Mouse (Mus musculus) liver, embryonic 11.5 days (tissue): ENCODE measurements around the gene Diexf. TPM values are rescaled to one million over a fixed set of nuclear protein-coding genes. Genes with fewer than 3 reads are reported as not detected.
A peak's percentile ranks its signal among the peaks of the same experiment; 100 is the strongest.

Experiments used
- ATAC-seq: fragments of 200-750 bp; cut with Nextera tagmentation; replicated peaks from 2 replicates; pipeline ENCODE4 v1.8.0; 2017; ENCODE audit warnings: moderate number of reproducible peaks, mild to moderate bottlenecking, moderate TSS enrichment, moderate library complexity; ENCODE audit not compliant: low FRiP score
- DNase-seq: peaks from one replicate; pipeline ENCODE4 v3.0.0-alpha.2; 2017; ENCODE audit warnings: low spot score
- H3K27ac ChIP-seq: fragments of 300-500 bp; sonication (generic); 2 replicates; pipeline ENCODE4 v1.5.1; 2014; ENCODE audit warnings: mild to moderate bottlenecking, low read depth, low read length, control low read depth
- H3K27me3 ChIP-seq: fragments of 300-500 bp; sonication (generic); replicated peaks from 2 replicates; pipeline ENCODE4 v1.6.1; 2014; ENCODE audit warnings: low read length, mixed read lengths; ENCODE audit not compliant: control insufficient read depth, insufficient read depth
- H3K36me3 ChIP-seq: fragments of 300-500 bp; sonication (generic); 2 replicates; pipeline ENCODE4 v1.6.1; 2014; ENCODE audit warnings: mild to moderate bottlenecking, low read length, moderate library complexity, mixed read lengths; ENCODE audit not compliant: control insufficient read depth, insufficient read depth
- H3K4me1 ChIP-seq: fragments of 300-500 bp; sonication (generic); replicated peaks from 2 replicates; pipeline ENCODE4 v1.6.1; 2014; ENCODE audit warnings: low read length, mixed read lengths; ENCODE audit not compliant: control insufficient read depth, insufficient read depth
- H3K4me2 ChIP-seq: fragments of 300-500 bp; sonication (generic); 2 replicates; pipeline ENCODE4 v1.6.1; 2014; ENCODE audit warnings: mild to moderate bottlenecking, control low read depth, moderate library complexity
- H3K4me3 ChIP-seq: fragments of 300-500 bp; sonication (generic); 2 replicates; pipeline ENCODE4 v1.5.1; 2014; ENCODE audit warnings: low read depth, low read length, control low read depth
- H3K9ac ChIP-seq: fragments of 300-500 bp; sonication (generic); 2 replicates; pipeline ENCODE4 v1.6.1; 2014; ENCODE audit warnings: low read depth, low read length, control low read depth
- H3K9me3 ChIP-seq: fragments of 300-500 bp; sonication (generic); 2 replicates; pipeline ENCODE4 v1.6.1; 2016; ENCODE audit warnings: low read length, inconsistent platforms, mixed read lengths; ENCODE audit not compliant: control insufficient read depth
- WGBS: fragments of 180-500 bp; shearing (Covaris S2); extraction: QIAGEN DNeasy Blood & Tissue Kit; methylation state at CpG from one replicate; pipeline ENCODE4 v1.1.7; 2014; 5-methylcytosine and 5-hydroxymethylcytosine counted together
- polyA plus RNA-seq: library from polyadenylated mRNA; unstranded; fragments of >200 nt; fragmentation: Nextera tagmentation; extraction: Ambion mirVana; gene quantifications from 2 replicates; pipeline ENCODE4 v1.2.1, GENCODE M21; 2014

Diexf gene
- 9.3 and 10.7 TPM in 2 replicates for polyA plus RNA-seq

DNA sequence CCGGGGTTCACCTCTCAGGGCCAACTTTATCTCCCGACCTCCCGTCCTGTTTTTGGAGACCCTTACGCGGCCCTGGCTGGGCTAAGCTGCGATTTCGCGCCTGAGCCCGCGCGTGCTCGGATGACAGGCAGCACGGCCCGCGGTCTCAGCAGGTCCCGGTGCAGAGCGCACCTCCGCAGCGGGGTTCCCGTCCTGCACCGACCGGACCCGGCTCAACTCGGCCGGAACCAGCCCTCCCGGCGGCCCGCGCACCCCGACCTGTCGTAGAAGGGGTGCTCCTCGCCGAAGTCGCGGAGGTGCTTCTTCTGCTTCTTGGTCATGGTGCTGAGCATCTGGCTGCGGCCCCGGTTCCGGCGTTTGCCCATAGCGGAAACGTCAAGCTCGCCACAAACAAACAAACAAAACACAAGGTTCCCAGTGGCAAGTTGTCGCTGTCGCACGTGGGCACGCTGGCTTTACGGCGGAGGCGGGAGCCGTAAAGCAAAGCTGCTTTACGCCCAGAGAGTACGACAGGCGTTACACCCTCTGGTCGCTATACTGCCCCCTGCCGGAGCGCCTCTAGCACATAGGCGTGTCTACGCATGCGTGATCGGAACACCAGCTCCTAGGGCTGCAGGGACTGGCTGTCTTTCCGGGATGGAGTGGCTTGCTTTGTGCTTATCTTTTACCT is at the start of gene Diexf:
Gene Diexf (minus strand): TSS at position 487 of the 670 bp plus-strand sequence.
- Histone ChIP-seq H3K36me3 (peaks cover 11% of the 10 kb centered on the region; the same call in 1 of the 2 replicates), H3K9me3 (no peaks in the 10 kb centered on the region), H3K4me1 (peaks cover 6% of the 10 kb centered on the region), H3K4me3 (peak within 1 kb of the TSS; percentile 99), H3K4me2 (peak within 1 kb of the TSS; percentile 72), H3K9ac (peak within 1 kb of the TSS; percentile 85), H3K27ac (peak within 1 kb of the TSS; percentile 49), H3K27me3 (no peaks in the 10 kb centered on the region)
- under 1% methylated on average over 61 of the region's 61 CpGs for WGBS
- DNase-seq (peak; percentile 96), ATAC-seq (peak; percentile 92)

DNA sequence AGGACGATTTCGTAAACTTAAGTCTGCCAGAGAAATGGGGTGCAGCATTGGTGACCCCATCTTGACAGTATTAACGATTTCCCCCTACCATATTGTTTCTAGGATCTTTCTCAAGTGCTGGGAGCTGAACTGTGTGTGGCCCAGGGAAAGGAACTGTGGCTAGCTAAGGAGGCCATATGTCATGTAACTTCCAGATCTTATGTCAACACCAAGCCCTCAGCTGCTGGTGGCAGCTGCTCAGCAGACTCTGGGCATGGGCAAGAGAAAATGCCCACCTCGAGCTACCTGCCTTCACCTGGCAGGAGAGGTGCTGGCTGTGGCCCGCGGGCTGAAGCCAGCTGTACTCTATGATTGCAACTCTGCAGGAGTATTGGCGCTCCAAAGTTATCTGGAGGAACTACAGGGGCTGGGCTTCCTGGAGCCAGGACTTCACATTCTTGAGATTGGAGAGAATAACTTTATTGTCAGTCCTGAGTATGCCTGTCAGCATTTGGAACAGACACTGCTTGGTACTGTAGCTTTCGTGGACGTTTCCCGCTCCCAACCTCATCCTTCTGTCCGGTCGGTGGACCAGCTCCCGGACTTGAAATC is 44.2 kb upstream of the Diexf start:
- Histone ChIP-seq H3K4me1 (peaks cover 21% of the 10 kb centered on the region), H3K9ac (peak overlapping the region; percentile 79), H3K36me3 (no peaks in the 10 kb centered on the region), H3K27ac (peak overlapping the region; percentile 81; the same call in 1 of the 2 replicates), H3K4me3 (peak overlapping the region; percentile 75), H3K9me3 (no peaks in the 10 kb centered on the region), H3K4me2 (peak overlapping the region; percentile 85), H3K27me3 (no peaks in the 10 kb centered on the region)
- WGBS = 74% methylated on average over 13 of the region's 13 CpGs
- no peak for ATAC-seq
- no peak for DNase-seq

DNA sequence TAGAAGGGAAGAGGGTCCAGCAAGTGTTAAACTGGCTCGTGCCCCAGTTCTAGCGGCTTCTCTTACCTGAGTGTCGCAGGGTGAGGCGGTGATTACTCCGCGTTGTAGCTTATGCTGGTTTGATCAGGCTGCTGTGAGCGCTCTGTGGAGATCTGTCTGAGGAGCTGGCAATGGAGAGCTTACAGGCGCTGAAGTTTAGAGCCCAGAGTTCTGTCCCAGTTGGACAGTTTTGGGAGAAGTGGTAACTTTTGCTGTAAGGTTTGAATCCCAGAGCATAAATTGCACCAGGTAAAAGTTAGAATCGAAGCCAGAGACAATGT is 43.7 kb upstream of the Diexf start:
- peak overlapping the region; percentile 85 for H3K4me2 ChIP-seq
- peaks cover 21% of the 10 kb centered on the region for H3K4me1 ChIP-seq
- no peak for DNase-seq
- peak overlapping the region; percentile 81 for H3K27ac ChIP-seq
- no peaks in the 10 kb centered on the region for H3K9me3 ChIP-seq
- 15% methylated on average over 9 of the region's 9 CpGs for WGBS
- no peak for ATAC-seq
- H3K36me3 ChIP-seq = no peaks in the 10 kb centered on the region
- H3K4me3 ChIP-seq = peak overlapping the region; percentile 75
- peak overlapping the region; percentile 79 for H3K9ac ChIP-seq
- no peaks in the 10 kb centered on the region for H3K27me3 ChIP-seq

DNA sequence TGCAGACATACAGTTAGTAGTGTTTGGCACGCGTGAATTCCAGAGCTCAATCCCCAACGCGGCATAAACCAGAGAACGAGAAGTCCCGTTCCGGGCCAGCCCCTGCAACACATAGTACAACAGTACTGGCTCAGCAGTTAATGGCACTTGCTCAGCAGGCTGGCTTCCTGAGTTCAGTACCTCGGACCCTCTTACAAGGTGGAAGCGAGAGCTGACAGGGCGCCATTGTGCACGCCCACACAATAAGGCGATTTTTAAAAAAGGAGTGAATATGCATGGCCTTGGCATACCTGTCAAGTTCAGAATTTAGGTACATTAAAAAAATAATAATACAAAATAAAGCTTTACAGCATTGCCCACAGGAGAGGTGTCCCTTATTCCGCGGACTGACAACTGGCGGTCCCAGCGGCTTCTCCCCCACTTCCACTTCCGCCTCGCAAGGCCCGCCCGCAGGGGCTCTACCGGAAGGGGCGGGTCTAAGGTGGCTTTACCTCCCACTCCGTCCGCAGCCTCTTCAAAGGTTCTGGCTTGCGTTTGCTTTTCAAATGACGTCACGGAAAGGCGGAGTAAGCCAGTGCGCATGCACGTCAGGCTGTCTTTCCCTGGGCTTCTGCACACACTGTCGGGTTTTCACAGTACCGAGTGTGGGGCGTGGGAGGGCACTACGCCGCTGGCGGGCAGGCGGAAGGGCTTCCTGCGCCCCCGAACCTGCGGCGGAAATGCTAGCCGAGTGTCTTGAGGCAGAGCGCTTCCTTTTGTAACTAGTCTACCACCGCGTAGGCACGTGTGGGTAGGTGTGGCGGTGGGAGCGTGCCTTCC is 43.1 kb upstream of the Diexf start:
- Histone ChIP-seq H3K9ac (peak overlapping the region; percentile 80), H3K4me1 (peaks cover 21% of the 10 kb centered on the region), H3K9me3 (no peaks in the 10 kb centered on the region), H3K27me3 (no peaks in the 10 kb centered on the region), H3K36me3 (no peaks in the 10 kb centered on the region), H3K27ac (peak overlapping the region; percentile 81), H3K4me2 (peak overlapping the region; percentile 85), H3K4me3 (peak overlapping the region; percentile 75)
- WGBS = under 1% methylated on average over 48 of the region's 48 CpGs
- DNase-seq (peak; percentile 92), ATAC-seq (peak; percentile 98)

DNA sequence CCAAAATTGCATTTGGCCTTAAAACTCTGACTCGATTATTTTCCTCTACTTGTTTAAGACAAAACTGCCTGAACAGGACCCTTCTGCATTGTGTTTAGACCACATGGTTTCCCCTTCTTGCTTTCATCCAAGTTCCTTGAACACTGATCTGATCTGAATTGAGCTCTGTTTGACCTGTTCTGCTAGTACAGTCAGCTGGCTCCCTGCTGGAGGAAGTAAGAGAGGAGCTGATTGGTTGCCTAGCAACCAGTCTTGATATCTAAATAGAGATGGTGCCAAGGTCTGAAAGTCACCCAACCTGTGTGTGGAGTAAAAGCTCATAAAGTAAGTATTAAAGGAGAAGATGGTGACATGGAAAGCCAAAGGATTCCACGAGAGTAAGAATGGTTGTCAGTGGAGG is 39.8 kb upstream of the Diexf start:
- Histone ChIP-seq H3K36me3 (no peaks in the 10 kb centered on the region), H3K9me3 (no peaks in the 10 kb centered on the region), H3K27ac (no peak overlapping the region), H3K4me2 (no peak overlapping the region), H3K9ac (no peak overlapping the region), H3K27me3 (no peaks in the 10 kb centered on the region), H3K4me3 (no peak overlapping the region), H3K4me1 (peaks cover 17% of the 10 kb centered on the region)
- no peak for ATAC-seq
- no peak for DNase-seq
- 86% methylated on average over 2 of the region's 2 CpGs for WGBS

DNA sequence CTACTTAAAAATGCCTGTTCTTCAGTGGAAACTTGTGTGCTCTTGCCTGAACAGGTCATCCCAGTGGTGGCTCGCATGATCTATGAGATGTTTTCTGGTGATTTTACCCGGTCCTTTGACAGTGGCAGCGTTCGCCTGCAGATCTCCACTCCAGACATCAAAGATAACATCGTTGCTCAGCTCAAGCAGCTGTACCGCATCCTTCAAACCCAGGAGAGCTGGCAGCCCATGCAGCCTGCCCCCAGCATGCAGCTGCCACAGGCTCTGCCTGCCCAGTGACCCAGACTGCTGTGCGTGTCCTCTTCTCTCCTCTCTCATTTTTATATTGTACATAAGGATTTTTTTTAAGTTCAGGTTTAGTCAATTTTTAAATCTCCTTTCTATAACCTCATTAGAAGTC is 39.2 kb upstream of the Diexf start:
- Histone ChIP-seq H3K27me3 (no peaks in the 10 kb centered on the region), H3K4me3 (no peak overlapping the region), H3K4me1 (peaks cover 11% of the 10 kb centered on the region), H3K36me3 (no peaks in the 10 kb centered on the region), H3K9me3 (no peaks in the 10 kb centered on the region), H3K9ac (no peak overlapping the region), H3K4me2 (no peak overlapping the region), H3K27ac (no peak overlapping the region)
- DNase-seq = no peak
- WGBS = 80% methylated on average over 7 of the region's 7 CpGs
- no peak for ATAC-seq

DNA sequence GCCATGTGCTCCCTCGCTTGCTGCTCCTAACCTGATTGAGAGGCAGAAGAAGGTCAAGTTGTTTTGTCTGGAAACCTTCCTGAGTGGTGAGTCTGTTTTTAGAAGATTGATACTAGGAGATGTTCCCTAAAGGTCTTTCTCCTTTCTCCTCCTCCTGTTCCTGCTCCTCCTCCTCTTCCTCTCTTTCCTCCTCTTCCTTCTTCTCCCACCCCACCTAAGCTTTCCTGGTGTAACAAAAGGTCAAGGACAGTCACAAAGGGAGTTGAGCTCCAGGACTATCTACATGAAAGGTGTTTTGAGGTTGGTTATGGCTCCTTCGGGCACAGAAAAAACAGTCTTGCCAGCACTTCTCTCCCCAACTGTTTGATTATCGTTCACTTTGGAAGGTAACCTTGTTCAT is 37.7 kb upstream of the Diexf start, which contains the start of gene A130010J15Rik:
Gene A130010J15Rik (plus strand): TSS at position 301 of the 400 bp plus-strand sequence.
- ATAC-seq = no peak
- DNase-seq = no peak
- Histone ChIP-seq H3K27me3 (no peaks in the 10 kb centered on the region), H3K4me2 (no peak within 1 kb of the TSS), H3K4me1 (peaks cover 7% of the 10 kb centered on the region), H3K9ac (no peak within 1 kb of the TSS), H3K4me3 (no peak within 1 kb of the TSS), H3K9me3 (no peaks in the 10 kb centered on the region), H3K36me3 (no peaks in the 10 kb centered on the region), H3K27ac (no peak within 1 kb of the TSS)
- whole genome bisulfite sequencing = 83% methylated on average over 3 of the region's 3 CpGs

DNA sequence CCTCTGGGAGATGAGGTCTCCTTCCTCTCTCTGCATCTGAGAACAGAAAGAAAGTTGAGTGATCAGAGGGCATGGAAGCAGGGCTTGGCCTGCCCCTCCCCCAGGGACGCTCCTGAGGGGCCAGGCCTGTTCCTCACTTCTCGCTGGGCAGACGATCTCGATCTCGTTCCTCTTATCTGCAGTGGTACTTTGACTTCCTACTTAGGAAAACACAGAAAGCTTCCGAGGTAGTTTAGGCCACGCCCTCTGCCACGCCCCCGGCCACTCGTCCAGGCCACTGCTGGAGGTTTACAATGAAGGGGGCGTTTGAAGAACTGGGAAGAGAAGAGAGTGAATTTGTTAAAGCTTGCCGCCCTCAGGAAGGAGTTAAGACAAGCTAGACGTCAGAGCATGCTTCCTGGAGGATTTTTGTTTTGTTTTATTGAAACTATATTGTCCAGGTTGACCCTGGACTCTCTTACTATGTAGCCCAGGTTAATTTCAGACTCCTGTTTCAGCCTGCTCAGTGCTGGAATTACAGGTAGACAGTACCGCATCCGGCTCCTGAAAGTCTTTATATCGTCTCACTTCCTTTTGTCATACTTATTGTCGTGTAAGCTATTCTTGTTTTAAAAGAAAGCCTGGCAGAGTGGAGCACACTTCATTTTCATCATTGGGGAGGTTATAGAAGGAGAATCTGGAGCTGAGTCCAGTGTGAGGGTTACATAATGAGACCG is 30.4 kb upstream of the Diexf start:
- H3K4me3 ChIP-seq = peak overlapping the region; percentile 23; the same call in 1 of the 2 replicates
- 14% methylated on average over 18 of the region's 18 CpGs for whole genome bisulfite sequencing
- peak; percentile 69 for ATAC-seq

More for the DNA sequence above, 30.4 kb upstream of the Diexf start:
- DNase-seq = peak; percentile 70
- Histone ChIP-seq H3K4me2 (peak overlapping the region; percentile 61), H3K9ac (no peak overlapping the region), H3K27me3 (0 out of 2 replicates have a peak, but pooled peaks cover 2% of the 10 kb centered on the region), H3K9me3 (no peaks in the 10 kb centered on the region), H3K36me3 (no peaks in the 10 kb centered on the region; the same call in 1 of the 2 replicates), H3K27ac (no peak overlapping the region), H3K4me1 (peaks cover 24% of the 10 kb centered on the region)
